ENCODE assay signal across 17 mouse cellular contexts in the genomic region with DNA sequence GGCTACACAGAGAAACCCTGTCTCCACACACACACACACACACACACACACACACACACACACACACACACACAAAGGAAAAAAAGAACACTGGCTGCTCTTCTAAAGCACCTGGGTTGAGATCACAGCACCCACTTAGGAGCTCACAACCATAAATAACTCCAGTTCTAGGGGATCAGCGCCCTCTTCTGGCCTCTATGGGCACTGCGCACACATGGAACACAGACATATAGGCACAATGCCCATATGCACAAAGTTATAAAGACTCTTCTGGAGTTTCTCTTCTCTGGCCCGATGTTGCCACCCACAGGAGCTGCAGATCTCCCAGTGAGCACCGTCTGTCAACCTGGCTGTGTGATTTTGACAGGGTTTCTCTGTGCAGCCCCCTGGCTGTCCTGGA. TPM values are rescaled to one million over a fixed set of nuclear protein-coding genes. Genes with fewer than 3 reads are reported as not detected.
DNase-seq lines count a peak whose midpoint lies in the region; ATAC-seq and TF ChIP-seq lines count a peak whose summit lies in the region.
"Had no signal": no experiment of that assay in that cellular context is flagged by ENCODE, and none has a peak within 500 bp of the region (broad histone marks: within the 10 kb centered on the region; RNA-seq: fewer than 3 reads in every experiment).

No protein-coding gene starts in this region.

- WGBS in forebrain, postnatal 0 days = 90% methylated on average over 4 of the region's 4 CpGs
- WGBS in forebrain, embryonic 15.5 days = 90% methylated on average over 4 of the region's 4 CpGs

- no peak overlapping the region for H3K27ac ChIP-seq in forebrain, postnatal 0 days (ENCODE audit: low read depth, low read length)
- no peak overlapping the region for H3K27ac ChIP-seq in forebrain, embryonic 15.5 days (replicated peaks)
- H3K27ac ChIP-seq in left cerebral cortex, adult 2 months = no peak overlapping the region
- peak overlapping the region; percentile 24 for H3K27ac ChIP-seq in testis, adult 2 months (ENCODE audit: control insufficient read depth, insufficient read depth, low read depth, low read length)
- H3K27ac ChIP-seq: embryonic facial prominence, embryonic 15.5 days; heart, embryonic 15.5 days; hindbrain, embryonic 13.5 days had no signal

- H3K27me3 ChIP-seq in forebrain, postnatal 0 days (ENCODE audit: insufficient read depth, low read length) = no peaks in the 10 kb centered on the region
- no peaks in the 10 kb centered on the region for H3K27me3 ChIP-seq in forebrain, embryonic 15.5 days
- no peaks in the 10 kb centered on the region for H3K27me3 ChIP-seq in testis, adult 2 months (ENCODE audit: control insufficient read depth, insufficient read depth, low read length)
- H3K27me3 ChIP-seq: embryonic facial prominence, embryonic 15.5 days; heart, embryonic 15.5 days; hindbrain, embryonic 13.5 days had no signal

- 0 out of 2 replicates have a peak, but pooled peaks cover 4% of the 10 kb centered on the region for H3K36me3 ChIP-seq in forebrain, postnatal 0 days (ENCODE audit: insufficient read depth)
- H3K36me3 ChIP-seq in forebrain, embryonic 15.5 days = peaks cover 11% of the 10 kb centered on the region; the same call in 1 of the 2 replicates
- no peaks in the 10 kb centered on the region; the same call in 1 of the 2 replicates for H3K36me3 ChIP-seq in testis, adult 2 months (ENCODE audit: control insufficient read depth, insufficient read depth, low read length)

- H3K4me3 ChIP-seq in forebrain, postnatal 0 days (ENCODE audit: low read depth, low read length) = no peak overlapping the region
- H3K4me3 ChIP-seq in forebrain, embryonic 15.5 days = no peak overlapping the region
- no peak overlapping the region for H3K4me3 ChIP-seq in left cerebral cortex, adult 2 months
- no peak overlapping the region for H3K4me3 ChIP-seq in testis, adult 2 months (ENCODE audit: control insufficient read depth, low read depth, low read length)
- H3K4me3 ChIP-seq: embryonic facial prominence, embryonic 15.5 days; heart, embryonic 15.5 days; hindbrain, embryonic 13.5 days; myocyte had no signal

- H3K4me2 ChIP-seq in forebrain, postnatal 0 days (ENCODE audit: low read depth) = no peak overlapping the region
- H3K4me2 ChIP-seq in forebrain, embryonic 15.5 days (replicated peaks) = no peak overlapping the region
- H3K4me2 ChIP-seq: embryonic facial prominence, embryonic 15.5 days; heart, embryonic 15.5 days; hindbrain, embryonic 13.5 days had no signal

- TF ChIP-seq CTCF in forebrain, postnatal 0 days (IDR thresholded peaks at IDR 0.05; ENCODE audit: low read depth) = peak; percentile 27; the same call in 1 of the 2 replicates
- TF ChIP-seq CTCF in left cerebral cortex, adult 2 months (IDR thresholded peaks at IDR 0.05) = peak; percentile 24
- TF ChIP-seq CTCF in testis, adult 2 months (IDR thresholded peaks at IDR 0.05; ENCODE audit: control insufficient read depth, insufficient read depth, insufficient replicate concordance, low read depth, low read length) = peak; percentile 75; the same call in 1 of the 2 replicates

- H3K4me1 ChIP-seq in forebrain, postnatal 0 days (ENCODE audit: insufficient read depth) = no peaks in the 10 kb centered on the region
- H3K4me1 ChIP-seq in forebrain, embryonic 15.5 days = no peaks in the 10 kb centered on the region
- peaks cover 4% of the 10 kb centered on the region; the same call in 1 of the 2 replicates for H3K4me1 ChIP-seq in testis, adult 2 months (ENCODE audit: control insufficient read depth, insufficient read depth, low read length)

- no peak for TF ChIP-seq POLR2A in testis, adult 2 months (IDR thresholded peaks at IDR 0.05; ENCODE audit: control insufficient read depth, low read depth, low read length)

- intact Hi-C loops in left cerebral cortex, adult 2 months (cut with DNase I) = no loop called here

- no peak overlapping the region for H3K9ac ChIP-seq in forebrain, postnatal 0 days
- no peak overlapping the region for H3K9ac ChIP-seq in forebrain, embryonic 15.5 days (replicated peaks)
- H3K9ac ChIP-seq: embryonic facial prominence, embryonic 15.5 days; heart, embryonic 15.5 days; hindbrain, embryonic 13.5 days had no signal

- no peak for ATAC-seq in forebrain, postnatal 0 days
- ATAC-seq in forebrain, embryonic 15.5 days (replicated peaks) = no peak

- DNase-seq in forebrain, postnatal 0 days = no peak
- no peak for DNase-seq in left cerebral cortex, adult 2 months (ENCODE audit: extremely low spot score in 1 of 2, low spot score in 2 of 2)
- no peak for DNase-seq in left cerebral cortex, adult 18-20 months (ENCODE audit: low spot score in 2 of 2)
- no peak for DNase-seq in testis, postnatal 10 days (ENCODE audit: low spot score)
- DNase-seq in testis, postnatal 14 days (ENCODE audit: low spot score) = peak; percentile 55
- no peak for DNase-seq in spleen, adult 12 weeks (ENCODE audit: low spot score)
- DNase-seq: adrenal gland, postnatal 36 days; kidney, adult 11 months; retina, postnatal 1 day; thymus, postnatal 25 days had no signal

- no peaks in the 10 kb centered on the region for H3K9me3 ChIP-seq in forebrain, postnatal 0 days (ENCODE audit: low read length)
- no peaks in the 10 kb centered on the region for H3K9me3 ChIP-seq in forebrain, embryonic 15.5 days
- H3K9me3 ChIP-seq: embryonic facial prominence, embryonic 15.5 days; heart, embryonic 15.5 days; hindbrain, embryonic 13.5 days had no signal

RNA-seq across cellular contexts. Expression of gene Lmf1, which starts 12.1 kb away (rescaled TPM):
- 21.5 and 28.1 TPM in 2 replicates for total RNA-seq in forebrain, postnatal 0 days (2014; rRNA removed)
- polyA plus RNA-seq in forebrain, postnatal 0 days (2015; fragmentation: Nextera tagmentation; extraction: Ambion mirVana) = 13.9 and 17.8 TPM in 2 replicates
- 17.0 and 18.1 TPM in 2 replicates for polyA plus RNA-seq in forebrain, embryonic 15.5 days (2015; fragmentation: Nextera tagmentation; extraction: Ambion mirVana)
- 10 to 100 TPM; 22.0 to 25.4 TPM for total RNA-seq in left cerebral cortex, adult 2 months (2021)
- total RNA-seq in left cerebral cortex, adult 18-20 months (2021) = 10 to 100 TPM; 19.1 to 20.2 TPM
- 87.6 and 93.5 TPM in 2 replicates for polyA plus RNA-seq in testis, adult 2 months (2012; rRNA removed)

RNA-seq across cellular contexts. Expression of gene Sox8, which starts 20.5 kb away (rescaled TPM):
- 26.6 and 27.4 TPM in 2 replicates for total RNA-seq in forebrain, postnatal 0 days (2014; rRNA removed)
- polyA plus RNA-seq in forebrain, postnatal 0 days (2015; fragmentation: Nextera tagmentation; extraction: Ambion mirVana) = 20.8 and 22.6 TPM in 2 replicates
- polyA plus RNA-seq in forebrain, embryonic 15.5 days (2015; fragmentation: Nextera tagmentation; extraction: Ambion mirVana) = 24.0 and 26.9 TPM in 2 replicates
- 10 to 100 TPM; 55.3 to 66.9 TPM for total RNA-seq in left cerebral cortex, adult 2 months (2021)
- 10 to 100 TPM; 52.1 to 55.2 TPM for total RNA-seq in left cerebral cortex, adult 18-20 months (2021)
- 6.7 and 8.2 TPM in 2 replicates for polyA plus RNA-seq in testis, adult 2 months (2012; rRNA removed)
- total RNA-seq: neutrophil, adult 5-6 weeks had no signal

Comparison
In these comparisons a context has a peak if more than half of its experiments do, and no peak if none do; other contexts are left out.
1. CTCF ChIP-seq: peak in every context shown above with its lines; median percentile 75 in testis, adult 2 months; 27 in forebrain, postnatal 0 days; 24 in left cerebral cortex, adult 2 months.